Comparison of ENCODE assay signal across 15 mouse cellular contexts in the genomic region with DNA sequence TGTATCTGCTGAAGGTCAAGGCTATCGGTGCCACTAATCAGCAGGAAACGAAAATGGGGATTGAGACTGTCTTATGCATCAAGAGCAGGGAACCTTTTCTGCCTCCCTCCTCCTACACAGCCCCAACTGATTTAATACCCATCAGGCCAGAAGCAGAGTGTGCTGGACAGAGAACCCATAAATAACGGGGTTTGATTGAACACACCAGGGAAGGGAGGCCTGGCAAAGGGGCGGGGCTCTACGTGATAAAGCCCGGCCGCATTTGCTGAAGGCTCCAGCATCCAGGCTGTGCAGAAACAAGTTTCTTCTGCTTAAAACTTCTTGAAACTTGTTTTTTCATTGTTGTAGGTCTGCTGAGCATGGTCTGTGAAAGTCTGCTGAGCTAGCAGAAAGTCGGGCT.
DNase-seq lines count a peak whose midpoint lies in the region; ATAC-seq and TF ChIP-seq lines count a peak whose summit lies in the region.
"Had no signal": no experiment of that assay in that cellular context is flagged by ENCODE, and none has a peak within 500 bp of the region (broad histone marks: within the 10 kb centered on the region; RNA-seq: fewer than 3 reads in every experiment).

No protein-coding gene starts in this region.

- H3K27me3 ChIP-seq in kidney, postnatal 0 days (ENCODE audit: insufficient read depth, low read length), result no peaks in the 10 kb centered on the region
- H3K27me3 ChIP-seq: CH12.LX; heart, embryonic 15.5 days; liver, embryonic 15.5 days had no signal

- H3K4me2 ChIP-seq in kidney, postnatal 0 days (ENCODE audit: low read length), result no peak overlapping the region
- H3K4me2 ChIP-seq: heart, embryonic 15.5 days; liver, embryonic 15.5 days had no signal

- no peak for TF ChIP-seq CTCF in kidney, postnatal 0 days (IDR thresholded peaks at IDR 0.05; ENCODE audit: low read depth)
- no peak for TF ChIP-seq CTCF in brain, embryonic 14.5 days (IDR thresholded peaks at IDR 0.05; ENCODE audit: borderline replicate concordance, extremely low read depth, insufficient read depth, insufficient read length)

- no peaks in the 10 kb centered on the region for H3K4me1 ChIP-seq in kidney, postnatal 0 days (replicated peaks; ENCODE audit: insufficient read depth, low read length)
- H3K4me1 ChIP-seq: heart, embryonic 15.5 days; liver, embryonic 15.5 days had no signal

- H3K4me3 ChIP-seq in kidney, postnatal 0 days (replicated peaks; ENCODE audit: low read depth, low read length), result no peak overlapping the region
- H3K4me3 ChIP-seq: heart, embryonic 15.5 days; liver, embryonic 15.5 days; myocyte had no signal

- DNase-seq in kidney, postnatal 0 days (ENCODE audit: low spot score), result peak; percentile 58
- no peak for DNase-seq in kidney, adult 18-20 months
- peak; percentile 11 for DNase-seq in brain, embryonic 14.5 days (ENCODE audit: low read depth)
- DNase-seq in embryo, embryonic 10.5 days (ENCODE audit: low spot score), result peak; percentile 60
- DNase-seq in mesoderm, embryonic 11.5 days (ENCODE audit: low read depth, low spot score), result peak; percentile 68
- DNase-seq in B cell, adult 2 months, result no peak
- DNase-seq: cerebellum, adult 9-10 months; lung, postnatal 4 days; right cerebral cortex, postnatal 4 days; thymus, adult 2 months had no signal

- 16% methylated on average over 8 of the region's 8 CpGs for WGBS in kidney, postnatal 0 days

- no peaks in the 10 kb centered on the region for H3K9me3 ChIP-seq in kidney, postnatal 0 days (replicated peaks; ENCODE audit: low read length)
- H3K9me3 ChIP-seq: heart, embryonic 15.5 days; liver, embryonic 15.5 days had no signal

- no peak overlapping the region for H3K27ac ChIP-seq in kidney, postnatal 0 days
- H3K27ac ChIP-seq: heart, embryonic 15.5 days; liver, embryonic 15.5 days had no signal

- TF ChIP-seq POLR2A in brain, embryonic 14.5 days (IDR thresholded peaks at IDR 0.05; ENCODE audit: borderline replicate concordance, extremely low read depth, insufficient read depth, insufficient read length, poor library complexity, severe bottlenecking), result no peak

- ATAC-seq in kidney, postnatal 0 days (replicated peaks; ENCODE audit: low FRiP score, low read depth), result no peak
- no peak for ATAC-seq in megakaryocyte, adult 5-6 weeks (ENCODE audit: poor library complexity, severe bottlenecking)

- H3K9ac ChIP-seq in kidney, postnatal 0 days (ENCODE audit: low read depth, low read length), result no peak overlapping the region
- H3K9ac ChIP-seq: heart, embryonic 15.5 days; liver, embryonic 15.5 days had no signal

- no peaks in the 10 kb centered on the region for H3K36me3 ChIP-seq in kidney, postnatal 0 days (ENCODE audit: insufficient read depth, low read length)
- H3K36me3 ChIP-seq: heart, embryonic 15.5 days; liver, embryonic 15.5 days had no signal

Comparison
In these comparisons a context has a peak if more than half of its experiments do, and no peak if none do; other contexts are left out.
1. DNase-seq: peak in kidney, postnatal 0 days (single experiment), brain, embryonic 14.5 days (single experiment), embryo, embryonic 10.5 days (single experiment) and mesoderm, embryonic 11.5 days (single experiment); none in kidney, adult 18-20 months (single experiment) and B cell, adult 2 months (0 of 2).